Mouse (Mus musculus) lung, postnatal 4 days (tissue): Measurements from ENCODE around the gene Unc93b1.

ENCODE experiments used
- DNase-seq, 2 experiments: peaks; one replicate each; pipeline ENCODE4 v3.0.0; 2021

The Unc93b1 gene

DNA sequence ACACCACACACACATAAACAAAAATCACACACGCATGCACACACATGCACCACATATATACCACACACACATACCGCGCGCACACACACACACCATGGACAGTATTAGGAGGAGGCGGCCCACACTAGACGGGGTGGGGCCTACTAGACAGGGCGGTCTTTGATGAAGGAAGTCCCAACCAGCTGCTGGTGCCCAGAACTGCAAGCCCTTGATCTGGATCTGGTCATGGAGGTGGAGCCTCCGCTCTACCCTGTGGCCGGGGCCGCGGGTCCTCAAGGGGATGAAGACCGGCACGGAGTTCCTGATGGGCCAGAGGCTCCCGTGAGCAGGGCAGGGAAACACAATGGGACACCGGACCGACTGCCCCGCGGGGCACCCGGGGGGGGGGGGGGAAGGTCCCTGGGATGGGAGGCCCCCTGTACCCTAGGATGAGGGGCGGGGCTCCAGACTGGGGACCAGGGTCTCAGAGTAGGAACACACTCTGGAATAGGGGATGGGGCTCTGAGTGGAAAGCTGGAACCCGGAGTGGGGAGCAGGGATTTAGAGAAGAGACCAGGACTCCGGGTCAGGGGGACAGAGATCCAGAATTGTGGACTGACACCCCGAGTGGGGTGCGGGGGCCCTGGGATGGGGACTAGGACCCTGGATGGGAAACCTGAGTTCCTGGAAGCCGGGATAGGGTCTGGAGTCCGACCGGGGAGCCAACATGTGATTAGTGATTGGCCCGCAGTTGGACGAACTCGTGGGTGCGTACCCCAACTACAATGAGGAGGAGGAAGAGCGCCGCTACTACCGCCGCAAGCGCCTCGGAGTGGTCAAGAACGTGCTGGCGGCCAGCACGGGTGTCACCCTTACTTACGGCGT is at the start of gene Unc93b1:
Gene Unc93b1 (plus strand): TSS at position 155 of the 864 bp plus-strand sequence.
- peak; percentile 81 to 87 for DNase-seq

DNA sequence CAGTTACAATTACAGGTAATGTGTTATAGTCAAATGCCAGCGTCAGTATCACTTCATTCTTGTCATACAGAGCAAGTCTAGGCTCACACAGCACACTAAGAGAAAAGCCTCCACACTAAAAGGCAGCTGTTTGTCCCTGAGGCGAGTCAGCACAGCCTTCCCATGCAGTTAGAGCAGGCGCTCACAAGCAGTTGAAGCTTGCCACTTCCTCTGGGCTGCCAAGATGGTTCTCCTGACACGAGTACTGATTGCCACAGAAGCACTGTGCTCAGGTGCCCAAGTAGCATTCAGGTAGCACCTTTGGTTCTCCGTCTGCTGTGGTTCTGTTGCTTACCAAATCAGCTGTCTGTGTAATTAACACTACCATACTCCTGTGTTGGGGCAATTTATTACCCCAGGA is 45.9 kb upstream of the Unc93b1 start:
- DNase-seq = no peak

- no peak for DNase-seq
These were observed 44.8 kb upstream of the Unc93b1 start for GRCm38 (mm10) chr19:3890181-3890580.

DNA sequence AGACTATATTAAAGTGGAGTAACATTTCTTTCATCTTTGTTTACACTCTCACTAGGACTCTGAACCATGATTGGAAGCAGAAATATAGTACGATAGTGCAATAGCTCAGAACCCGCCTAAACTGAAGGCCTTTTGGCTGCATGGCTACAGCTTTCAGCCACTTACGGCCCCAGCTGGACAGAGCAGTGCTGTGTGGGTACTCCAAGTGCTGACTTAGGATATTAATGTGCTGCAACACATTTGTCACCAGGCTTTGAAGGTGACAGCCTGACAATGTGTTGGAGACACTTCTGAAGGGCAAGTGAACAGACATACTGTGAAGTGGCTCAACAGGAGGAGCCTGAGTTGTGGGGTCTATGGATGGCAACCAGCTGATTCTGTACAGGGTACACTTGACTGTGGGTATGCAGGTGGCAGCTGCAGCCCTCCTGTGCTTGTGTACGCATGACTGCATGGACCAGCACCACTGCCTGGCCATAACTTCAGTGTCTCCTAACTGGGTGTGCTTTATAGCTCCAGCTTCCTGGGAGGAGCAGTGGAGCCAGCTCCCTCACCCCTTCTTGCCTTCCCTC is 41.4 kb upstream of the Unc93b1 start:
- DNase-seq = peak in 1 of 2 experiments; percentile 19

DNA sequence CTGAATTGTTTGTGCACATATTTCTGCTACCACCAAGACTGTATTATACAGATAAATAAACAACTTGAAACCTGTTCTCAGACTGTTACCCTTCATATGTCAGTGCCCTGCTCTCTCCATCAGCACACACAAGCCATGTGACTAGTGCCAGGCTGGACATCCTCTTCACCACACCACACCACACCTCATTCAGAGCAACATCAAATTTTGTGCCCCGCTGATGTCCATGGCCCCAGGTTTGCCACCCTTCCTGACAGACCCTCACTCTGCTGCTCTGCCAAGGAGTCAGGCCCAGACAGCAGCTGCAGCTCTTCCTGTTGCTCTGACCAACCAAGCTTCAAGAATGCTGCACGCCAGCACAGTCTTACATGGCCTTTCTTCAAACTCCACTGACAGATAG is 40.7 kb upstream of the Unc93b1 start:
- DNase-seq = peak in 1 of 2 experiments; percentile 18

GRCm38 (mm10) chr19:3895171-3895631 is 39.8 kb upstream of the Unc93b1 start:
- DNase-seq = no peak

DNA sequence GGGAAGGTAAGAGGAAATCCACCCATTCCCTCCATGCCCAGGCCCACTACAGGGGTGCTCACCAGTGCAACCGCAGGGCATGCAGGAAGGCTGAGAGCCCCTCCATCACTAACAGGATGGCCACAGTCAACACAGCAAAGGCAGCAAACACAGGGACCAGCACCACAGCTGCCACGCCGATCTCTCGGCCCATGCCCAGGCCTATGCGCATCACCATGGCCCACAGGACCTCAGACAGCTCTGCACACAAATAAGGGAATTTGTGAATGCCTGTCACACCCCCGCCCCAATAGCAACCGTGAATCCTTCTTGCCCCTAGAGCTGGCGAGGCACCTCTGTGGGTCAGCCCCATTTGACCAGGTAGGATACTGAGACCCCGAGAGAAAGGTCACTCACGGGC is 38.8 kb upstream of the Unc93b1 start:
- peak in 1 of 2 experiments; percentile 20 for DNase-seq

DNA sequence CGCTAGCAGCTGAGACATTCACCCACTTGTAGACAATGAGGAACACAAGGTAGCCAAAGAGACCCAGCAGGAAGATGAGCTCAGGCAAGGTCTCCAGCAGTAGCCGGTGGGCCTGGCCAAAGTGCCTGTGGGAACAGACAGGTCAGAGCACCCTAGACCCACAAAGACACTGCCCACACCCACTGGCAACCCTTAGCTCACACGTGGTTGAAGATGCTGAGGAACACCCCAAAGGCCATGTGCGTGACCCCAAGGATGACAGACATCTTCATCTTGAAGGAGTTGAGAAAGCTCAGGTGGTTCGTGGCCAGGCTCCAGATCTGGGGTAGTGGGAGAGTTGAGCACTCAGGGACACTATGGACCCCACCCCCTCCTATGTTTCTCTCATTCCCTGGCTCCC is 37.4 kb upstream of the Unc93b1 start:
- peak in 1 of 2 experiments; percentile 18 for DNase-seq

DNA sequence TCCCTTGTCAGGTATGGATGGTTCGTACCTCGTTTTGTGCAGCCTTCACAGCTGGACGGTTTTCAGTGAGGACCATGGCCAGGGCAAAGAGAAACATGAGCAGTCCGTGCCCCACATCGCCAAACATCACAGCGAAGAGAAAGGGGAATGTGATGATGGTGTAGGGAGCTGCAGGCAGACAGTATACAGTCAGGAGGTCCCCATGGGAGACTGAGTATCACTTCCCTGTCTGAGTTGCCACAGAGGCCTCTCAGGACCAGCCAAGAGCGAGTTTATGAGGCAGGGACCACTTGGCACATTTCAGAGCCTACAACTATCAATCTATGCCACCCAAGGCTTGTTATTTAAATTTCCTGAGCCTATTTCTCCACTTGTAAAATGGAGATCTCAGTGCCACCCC is 36.0 kb upstream of the Unc93b1 start:
- DNase-seq = peak in 1 of 2 experiments; percentile 17

DNA sequence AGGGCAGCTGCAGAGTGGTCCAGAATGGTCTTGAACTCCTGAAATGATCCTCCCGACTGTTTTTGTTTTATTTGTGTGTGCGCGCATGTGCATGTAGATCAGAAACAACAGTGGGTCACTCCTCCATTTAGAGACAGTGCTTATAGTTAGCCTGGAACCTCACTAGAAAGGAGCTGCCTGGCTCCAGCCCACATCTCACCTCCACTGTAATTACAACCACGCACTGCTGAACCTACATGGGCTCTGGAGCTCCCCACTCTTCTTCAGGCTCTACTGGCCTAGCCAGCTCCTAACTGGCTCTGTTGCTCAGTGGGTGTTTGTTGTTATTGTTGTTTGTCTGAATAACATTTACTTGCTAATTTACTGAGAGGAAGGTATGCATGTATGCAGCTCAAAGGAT is 35.4 kb upstream of the Unc93b1 start:
- no peak for DNase-seq

- peak in 1 of 2 experiments; percentile 26 for DNase-seq
These were observed 32.0 kb upstream of the Unc93b1 start for GRCm38 (mm10) chr19:3902966-3903365.

- DNase-seq = peak in 1 of 2 experiments; percentile 22
These were observed 31.2 kb upstream of the Unc93b1 start for GRCm38 (mm10) chr19:3903648-3904362.

- peak in 1 of 2 experiments; percentile 34 for DNase-seq
These were observed 30.7 kb upstream of the Unc93b1 start for GRCm38 (mm10) chr19:3904363-3904675.

DNA sequence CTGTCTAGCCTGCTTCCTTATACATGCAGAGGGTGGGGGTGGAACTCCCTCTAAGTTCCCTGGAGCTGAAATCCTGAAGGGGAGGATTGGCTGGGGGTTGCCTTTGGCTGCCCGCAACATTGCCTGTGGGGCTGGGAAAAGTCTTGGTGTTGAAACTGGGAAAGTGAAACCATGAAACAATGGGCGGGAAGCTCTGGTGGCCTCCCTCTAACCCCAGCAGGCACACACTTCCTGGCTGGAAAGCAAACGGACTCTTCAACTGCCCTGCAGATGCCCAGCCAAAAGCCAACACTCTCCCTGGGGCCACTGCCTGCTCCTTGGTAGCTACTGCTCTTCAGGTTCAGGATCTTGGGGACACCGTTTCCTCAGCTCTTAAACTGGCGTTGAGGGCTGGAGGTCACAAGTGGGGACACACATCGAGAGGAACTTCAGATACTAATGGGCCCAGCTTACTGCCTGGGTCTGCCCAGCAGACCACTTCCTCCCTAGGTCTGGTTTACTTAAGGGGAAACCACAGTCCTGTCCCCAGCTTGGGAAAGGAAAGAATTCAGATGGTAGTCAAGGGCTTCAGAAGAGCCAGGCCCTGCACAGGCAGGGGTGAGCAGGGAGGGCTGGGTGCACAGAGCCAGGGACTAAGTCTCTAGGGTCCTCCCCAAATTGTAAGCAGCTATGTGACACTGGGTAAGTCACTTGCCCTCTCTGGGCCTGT is 29.6 kb upstream of the Unc93b1 start:
- DNase-seq = peak; percentile 76 to 80

DNA sequence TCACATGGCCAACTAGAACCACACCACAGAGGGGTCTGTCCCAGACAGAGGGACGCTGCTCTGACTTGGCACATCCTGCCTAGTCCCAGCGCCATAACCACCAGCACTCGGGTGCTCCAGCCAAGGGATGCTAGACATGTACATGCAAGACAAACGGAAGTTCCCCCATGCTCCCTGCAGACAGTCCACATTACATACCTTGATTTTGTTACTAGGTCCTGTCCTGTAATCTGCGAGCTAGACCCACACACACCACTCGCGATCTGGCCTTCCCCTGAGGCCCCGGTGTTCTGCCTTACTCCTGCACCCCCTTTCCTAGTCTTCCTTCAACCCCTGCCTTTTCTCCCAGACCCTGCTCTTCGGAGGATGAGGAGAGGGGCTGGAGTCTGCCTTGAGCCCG is 28.7 kb upstream of the Unc93b1 start:
- peak in 1 of 2 experiments; percentile 25 for DNase-seq

DNA sequence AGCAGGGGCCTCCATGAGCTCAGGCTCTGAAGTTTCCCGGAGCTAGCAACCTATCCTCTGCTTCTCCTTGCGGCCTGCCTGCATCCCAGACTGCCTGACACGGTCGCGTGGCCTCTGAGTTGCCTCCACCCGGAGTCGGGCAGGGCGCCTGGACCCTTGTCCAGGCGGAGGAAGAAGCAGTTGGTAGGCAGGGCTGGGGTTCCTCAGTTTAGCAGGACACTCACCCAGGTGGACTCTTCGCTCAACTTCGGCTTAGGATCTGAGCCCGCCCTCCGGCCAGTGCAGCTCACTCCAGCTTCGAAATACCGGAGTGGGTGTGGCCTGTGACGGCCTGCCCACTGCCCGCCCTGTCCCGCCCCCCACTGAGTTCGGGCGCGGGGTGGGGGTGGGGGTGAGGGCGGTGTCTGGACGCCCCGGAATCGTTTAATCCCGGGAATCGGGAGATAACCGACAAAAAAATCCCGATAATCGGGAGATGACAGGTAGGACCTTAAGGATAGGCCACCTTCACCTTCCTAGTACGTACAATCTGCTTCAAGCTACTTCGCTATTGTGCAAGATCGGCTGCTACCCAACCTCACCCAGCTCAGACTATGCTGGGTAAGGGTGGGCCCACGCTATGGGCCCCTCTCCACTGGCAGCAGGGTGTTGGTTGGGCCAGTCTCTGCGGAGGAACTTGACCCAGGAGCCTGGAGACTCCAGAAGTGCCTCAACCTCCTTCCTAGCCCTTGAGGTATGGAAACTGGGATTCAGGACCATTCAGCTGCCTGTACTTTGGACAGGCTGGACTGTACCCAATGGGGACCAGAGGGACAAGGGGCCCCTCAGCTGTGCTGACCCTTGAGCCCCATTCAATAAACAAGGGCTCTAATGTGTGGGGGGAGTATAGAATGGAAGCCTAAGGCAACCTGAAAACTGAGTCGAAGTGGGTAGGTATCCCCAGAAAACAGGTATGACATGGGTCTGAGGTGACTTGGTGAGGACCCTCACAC is 27.9 kb upstream of the Unc93b1 start, which contains the start of gene Tcirg1:
Gene Tcirg1 (minus strand): TSS at position 339 of the 992 bp plus-strand sequence.
- DNase-seq = peak; percentile 87 to 89

GRCm38 (mm10) chr19:3907876-3908660 is 26.9 kb upstream of the Unc93b1 start:
- DNase-seq = peak in 1 of 2 experiments; percentile 33

GRCm38 (mm10) chr19:3910206-3910605 is 24.8 kb upstream of the Unc93b1 start:
- no peak for DNase-seq

GRCm38 (mm10) chr19:3912337-3913204 is 22.4 kb upstream of the Unc93b1 start, which contains the start of gene Ndufs8:
Gene Ndufs8 (minus strand): TSS chr19:3912774.
- peak; percentile 94 to 95 for DNase-seq
